Mouse (Mus musculus) 416B (cell line): Measurements from ENCODE around the gene Zbtb25.

ENCODE experiments used
- DNase-seq: peaks from one replicate; pipeline ENCODE4 v3.0.0; 2011; ENCODE audit warnings: low read depth

Zbtb25 gene

GRCm38 (mm10) chr12:76369206-76369977, at the start of gene Zbtb25:
TSS of gene Zbtb25 (minus strand) at chr12:76369602.
- DNase-seq: peak; percentile 78

DNA sequence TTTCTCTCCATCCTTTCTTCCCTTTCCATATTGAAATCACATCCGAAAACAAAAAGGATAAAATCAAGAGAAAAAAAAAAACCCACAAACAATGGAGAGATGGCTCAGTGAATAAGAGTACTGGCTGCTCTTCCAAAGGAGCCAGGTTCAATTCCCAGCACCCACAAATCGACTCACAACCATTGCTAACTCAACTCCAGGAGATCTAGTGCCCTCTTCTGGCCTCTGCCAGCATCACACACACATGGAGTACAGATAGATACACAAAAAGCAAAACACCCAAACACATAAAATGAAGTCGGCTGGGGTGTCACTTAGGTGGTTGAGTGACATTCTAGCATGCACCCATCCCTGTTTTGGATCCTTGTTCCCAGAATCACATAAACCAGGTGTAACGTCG, 48.9 kb upstream of the Zbtb25 start:
- no peak for DNase-seq

DNA sequence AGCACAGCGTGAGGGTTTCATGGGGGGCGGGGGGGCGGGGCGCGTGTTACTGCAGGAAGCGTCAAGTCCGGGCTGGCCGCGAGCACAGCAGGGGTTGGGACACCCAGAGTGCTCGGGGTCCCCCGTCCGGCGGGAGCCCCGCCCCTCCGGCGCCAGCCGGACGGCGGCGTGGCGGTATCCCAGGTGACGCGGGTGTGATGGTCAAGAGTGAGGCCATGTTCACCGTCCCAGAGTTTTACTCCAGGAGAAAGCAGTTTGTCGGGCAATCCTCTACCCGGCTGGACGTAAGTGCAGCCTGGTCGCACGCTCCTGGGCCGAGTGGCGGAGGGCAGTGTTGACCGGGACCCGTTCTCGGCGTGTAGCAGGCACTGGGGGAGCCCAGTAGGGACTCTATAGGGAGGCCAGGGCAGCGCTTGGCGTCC, 48.0 kb upstream of the Zbtb25 start, which contains the start of gene Ppp1r36:
Gene Ppp1r36, plus strand, starts transcription at position 106 of the 422 bp plus-strand sequence.
- DNase-seq: no peak

- DNase-seq: no peak
These were observed 46.1 kb upstream of the Zbtb25 start for GRCm38 (mm10) chr12:76415383-76416010.

- DNase-seq: peak; percentile 82
These were observed 39.8 kb upstream of the Zbtb25 start for GRCm38 (mm10) chr12:76409166-76409565.

GRCm38 (mm10) chr12:76407184-76407583, 37.8 kb upstream of the Zbtb25 start:
- peak; percentile 24 for DNase-seq

GRCm38 (mm10) chr12:76405971-76406370, 36.6 kb upstream of the Zbtb25 start:
- no peak for DNase-seq

DNA sequence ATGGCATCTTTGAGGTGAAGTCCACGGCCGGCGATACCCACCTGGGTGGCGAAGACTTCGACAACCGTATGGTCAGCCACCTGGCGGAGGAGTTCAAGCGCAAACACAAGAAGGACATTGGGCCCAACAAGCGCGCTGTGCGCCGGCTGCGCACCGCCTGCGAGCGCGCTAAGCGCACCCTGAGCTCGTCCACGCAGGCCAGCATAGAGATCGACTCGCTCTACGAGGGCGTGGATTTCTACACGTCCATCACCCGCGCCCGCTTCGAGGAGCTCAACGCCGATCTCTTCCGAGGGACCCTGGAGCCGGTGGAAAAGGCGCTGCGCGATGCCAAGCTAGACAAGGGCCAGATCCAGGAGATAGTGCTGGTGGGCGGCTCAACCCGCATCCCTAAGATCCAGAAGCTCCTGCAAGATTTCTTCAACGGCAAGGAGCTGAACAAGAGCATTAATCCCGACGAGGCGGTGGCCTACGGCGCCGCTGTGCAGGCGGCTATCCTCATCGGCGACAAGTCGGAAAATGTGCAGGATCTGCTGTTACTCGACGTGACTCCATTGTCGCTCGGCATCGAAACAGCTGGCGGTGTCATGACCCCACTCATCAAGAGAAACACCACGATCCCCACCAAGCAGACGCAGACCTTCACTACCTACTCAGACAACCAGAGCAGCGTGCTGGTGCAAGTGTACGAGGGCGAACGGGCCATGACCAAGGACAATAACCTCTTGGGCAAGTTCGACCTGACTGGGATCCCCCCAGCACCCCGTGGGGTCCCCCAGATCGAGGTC, 36.0 kb upstream of the Zbtb25 start:
- no peak for DNase-seq

- no peak for DNase-seq
These were observed 35.4 kb upstream of the Zbtb25 start for GRCm38 (mm10) chr12:76404836-76405182.

- DNase-seq: peak; percentile 98
These were observed 34.6 kb upstream of the Zbtb25 start, which contains the start of gene Hspa2 for GRCm38 (mm10) chr12:76403886-76404537. TSS of gene Hspa2 (plus strand) at chr12:76404176.

- DNase-seq: peak; percentile 91
These were observed 33.8 kb upstream of the Zbtb25 start for GRCm38 (mm10) chr12:76402991-76403885.

GRCm38 (mm10) chr12:76401674-76402073, 32.3 kb upstream of the Zbtb25 start:
- peak; percentile 40 for DNase-seq

- DNase-seq: no peak
These were observed 27.9 kb upstream of the Zbtb25 start for GRCm38 (mm10) chr12:76397281-76397680.

- peak; percentile 48 for DNase-seq
These were observed 23.6 kb upstream of the Zbtb25 start for GRCm38 (mm10) chr12:76392979-76393378.

GRCm38 (mm10) chr12:76391595-76392271, 22.3 kb upstream of the Zbtb25 start:
- DNase-seq: no peak

- DNase-seq: peak; percentile 24
These were observed 19.4 kb upstream of the Zbtb25 start for GRCm38 (mm10) chr12:76388794-76389193.

- DNase-seq: no peak
These were observed 15.9 kb upstream of the Zbtb25 start for GRCm38 (mm10) chr12:76385342-76385741.

DNA sequence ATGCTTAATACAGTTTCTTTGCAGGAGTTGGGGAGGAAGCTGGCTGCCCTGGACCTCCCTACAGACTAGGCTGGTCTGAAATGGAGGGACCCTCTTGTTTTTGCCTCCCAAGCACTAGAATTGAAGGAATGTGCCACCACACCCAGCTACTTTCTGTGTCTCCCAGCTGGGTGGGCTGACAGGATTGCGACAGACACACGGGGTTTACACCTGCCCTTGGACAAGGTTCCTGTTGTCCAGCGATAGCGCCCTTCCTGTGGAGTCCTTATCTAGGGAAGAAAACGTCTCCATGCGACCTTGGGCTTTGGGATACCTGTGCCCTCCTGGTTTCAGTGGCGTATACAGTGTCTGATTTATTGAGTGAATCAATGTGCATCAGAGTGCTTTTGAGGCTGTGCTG, 10.7 kb upstream of the Zbtb25 start:
- DNase-seq: no peak

GRCm38 (mm10) chr12:76378556-76378955, 9.2 kb upstream of the Zbtb25 start:
- peak; percentile 72 for DNase-seq

DNA sequence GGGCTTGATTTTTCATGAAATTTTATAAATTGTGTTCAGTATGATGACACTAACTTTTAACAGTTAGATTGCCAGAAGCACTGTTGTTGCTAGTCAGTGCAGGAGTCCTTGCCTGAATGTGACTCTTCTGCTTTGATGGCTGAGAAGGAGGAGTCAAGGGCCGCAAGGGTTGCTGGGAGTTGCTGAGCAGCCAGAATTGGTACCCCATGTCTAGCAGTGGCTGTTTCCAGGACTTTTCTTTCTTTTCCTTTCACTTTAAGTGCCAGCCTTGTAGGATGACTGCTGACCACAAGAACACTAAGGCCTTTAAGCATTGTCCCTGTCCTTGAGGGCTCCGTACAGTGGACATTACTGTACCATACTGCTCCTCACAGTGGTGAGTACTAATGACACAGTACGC, 8.3 kb upstream of the Zbtb25 start:
- DNase-seq: peak; percentile 34
